Comparison of ENCODE assay signal across 8 mouse cellular contexts in genomic region chr14:54259003-54259721, GRCm38 (mm10). TPM values are rescaled to one million over a fixed set of nuclear protein-coding genes. Genes with fewer than 3 reads are reported as not detected.
DNase-seq lines count a peak whose midpoint lies in the region; ATAC-seq lines count a peak whose summit lies in the region.

No protein-coding gene starts in this region.

- H3K27ac ChIP-seq in embryonic facial prominence, embryonic 12.5 days = peak overlapping the region; percentile 81
- no peak overlapping the region for H3K27ac ChIP-seq in midbrain, embryonic 11.5 days (ENCODE audit: low read depth, low read length)

- under 1% methylated on average over 35 of the region's 35 CpGs for WGBS in embryonic facial prominence, embryonic 12.5 days
- under 1% methylated on average over 35 of the region's 35 CpGs for WGBS in midbrain, embryonic 11.5 days

- no peaks in the 10 kb centered on the region for H3K27me3 ChIP-seq in embryonic facial prominence, embryonic 12.5 days
- no peaks in the 10 kb centered on the region; the same call in 1 of the 2 replicates for H3K27me3 ChIP-seq in midbrain, embryonic 11.5 days (ENCODE audit: control insufficient read depth, insufficient read depth, low read length)

- peaks cover 16% of the 10 kb centered on the region for H3K36me3 ChIP-seq in embryonic facial prominence, embryonic 12.5 days
- no peaks in the 10 kb centered on the region for H3K36me3 ChIP-seq in midbrain, embryonic 11.5 days (ENCODE audit: control insufficient read depth, insufficient read depth, low read length)

- peak overlapping the region; percentile 62 for H3K9ac ChIP-seq in embryonic facial prominence, embryonic 12.5 days
- peak overlapping the region; percentile 71 for H3K9ac ChIP-seq in midbrain, embryonic 11.5 days (ENCODE audit: low read length)

- peak overlapping the region; percentile 76 for H3K4me2 ChIP-seq in embryonic facial prominence, embryonic 12.5 days (replicated peaks)
- H3K4me2 ChIP-seq in midbrain, embryonic 11.5 days = peak overlapping the region; percentile 91

- ATAC-seq in embryonic facial prominence, embryonic 12.5 days (ENCODE audit: insufficient number of reproducible peaks, insufficient read depth, low FRiP score, low TSS enrichment) = peak; percentile 88
- ATAC-seq in midbrain, embryonic 11.5 days (ENCODE audit: low FRiP score) = peak; percentile 94

- peaks cover 14% of the 10 kb centered on the region for H3K4me1 ChIP-seq in embryonic facial prominence, embryonic 12.5 days
- peaks cover 10% of the 10 kb centered on the region; the same call in 1 of the 2 replicates for H3K4me1 ChIP-seq in midbrain, embryonic 11.5 days (ENCODE audit: control insufficient read depth, insufficient read depth, low read length)

- intact Hi-C loops in left cerebral cortex, postnatal 4 days (cut with DNase I) = loop anchor here (10.0 kb wide), 1 partner anchor 106 kb away; the partner anchor contains the start of gene Oxa1l

- no peaks in the 10 kb centered on the region for H3K9me3 ChIP-seq in embryonic facial prominence, embryonic 12.5 days
- no peaks in the 10 kb centered on the region for H3K9me3 ChIP-seq in midbrain, embryonic 11.5 days (ENCODE audit: control insufficient read depth, low read length)

- DNase-seq in 3134 (ENCODE audit: extremely low read depth, insufficient read length, low spot score) = peak; percentile 94
- DNase-seq in adrenal gland, postnatal 25 days = peak; percentile 99
- peak; percentile 99 for DNase-seq in heart, adult 11 months
- peak; percentile 92 for DNase-seq in kidney, adult 11 months
- DNase-seq in left cerebral cortex, postnatal 4 days = peak; percentile 96
- peak; percentile 99 for DNase-seq in midbrain, embryonic 11.5 days (ENCODE audit: low spot score, missing footprints)
- DNase-seq in right cerebral cortex, postnatal 4 days = peak; percentile 80

- peak overlapping the region; percentile 63 for H3K4me3 ChIP-seq in embryonic facial prominence, embryonic 12.5 days
- peak overlapping the region; percentile 58 for H3K4me3 ChIP-seq in midbrain, embryonic 11.5 days (ENCODE audit: low read depth, low read length)

RNA-seq across cellular contexts. Expression of gene Abhd4, which starts 5.2 kb away (rescaled TPM):
- total RNA-seq in adrenal gland, postnatal 25 days (2021) = 630 and 676 TPM in 2 replicates
- polyA plus RNA-seq in embryonic facial prominence, embryonic 12.5 days (2016; fragmentation: Nextera tagmentation; extraction: Ambion mirVana) = 51.5 and 51.9 TPM in 2 replicates
- 10 to 100 TPM; 37.1 to 38.9 TPM for total RNA-seq in left cerebral cortex, postnatal 4 days (2021)
- 38.3 and 38.4 TPM in 2 replicates for polyA plus RNA-seq in midbrain, embryonic 11.5 days (2014; fragmentation: Nextera tagmentation; extraction: Ambion mirVana)

RNA-seq across cellular contexts. Expression of gene Dad1, which starts 5.3 kb away (rescaled TPM):
- total RNA-seq in adrenal gland, postnatal 25 days (2021) = 310 and 330 TPM in 2 replicates
- 264 and 270 TPM in 2 replicates for polyA plus RNA-seq in embryonic facial prominence, embryonic 12.5 days (2016; fragmentation: Nextera tagmentation; extraction: Ambion mirVana)
- total RNA-seq in left cerebral cortex, postnatal 4 days (2021) = 100 to 1,000 TPM; 103 to 114 TPM
- 229 and 237 TPM in 2 replicates for polyA plus RNA-seq in midbrain, embryonic 11.5 days (2014; fragmentation: Nextera tagmentation; extraction: Ambion mirVana)

RNA-seq across cellular contexts. Expression of gene Olfr49, which starts 25.6 kb away (rescaled TPM):
- total RNA-seq in adrenal gland, postnatal 25 days (2021) = 0.14 TPM in 1 of 2 replicates, not detected in the other
- polyA plus RNA-seq in embryonic facial prominence, embryonic 12.5 days (2016; fragmentation: Nextera tagmentation; extraction: Ambion mirVana) = not detected in 2 replicates
- total RNA-seq in left cerebral cortex, postnatal 4 days (2021) = not detected
- polyA plus RNA-seq in midbrain, embryonic 11.5 days (2014; fragmentation: Nextera tagmentation; extraction: Ambion mirVana) = not detected in 2 replicates

Comparison
In these comparisons a context has a peak if more than half of its experiments do, and no peak if none do; other contexts are left out.
1. RNA of gene Abhd4, which starts 5.2 kb away (total RNA-seq): 630 to 676 TPM in adrenal gland, postnatal 25 days; 37.1 to 38.9 TPM in left cerebral cortex, postnatal 4 days; every median in the first group is over 10 times any median in the second.
2. Peak in every context shown above with its lines, with median percentiles within 50 percentile points of each other: DNase-seq.